Mouse (Mus musculus): ENCODE data around the gene Zcwpw1. TPM values are rescaled to one million over a fixed set of nuclear protein-coding genes. Genes with fewer than 3 reads are reported as not detected.

Gene Zcwpw1
- total RNA-seq, 1 experiment from 2014 or later, result 24.1 TPM

- ATAC-seq (replicated peaks; ENCODE audit: low read depth, poor library complexity, severe bottlenecking), result no peak
These were observed 34.3 kb upstream of the Zcwpw1 start for GRCm38 (mm10) chr5:137753111-137753832.

GRCm38 (mm10) chr5:137755425-137755824 is 32.2 kb upstream of the Zcwpw1 start:
- ATAC-seq (replicated peaks; ENCODE audit: low read depth, poor library complexity, severe bottlenecking), result no peak

- no peak for ATAC-seq (replicated peaks; ENCODE audit: low read depth, poor library complexity, severe bottlenecking)
These were observed 31.5 kb upstream of the Zcwpw1 start for GRCm38 (mm10) chr5:137756106-137756505.

GRCm38 (mm10) chr5:137756882-137757661 is 30.5 kb upstream of the Zcwpw1 start:
- peak; percentile 67 for ATAC-seq (replicated peaks; ENCODE audit: low read depth, poor library complexity, severe bottlenecking)

GRCm38 (mm10) chr5:137757887-137758286 is 29.7 kb upstream of the Zcwpw1 start:
- no peak for ATAC-seq (replicated peaks; ENCODE audit: low read depth, poor library complexity, severe bottlenecking)

- no peak for ATAC-seq (replicated peaks; ENCODE audit: low read depth, poor library complexity, severe bottlenecking)
These were observed 28.6 kb upstream of the Zcwpw1 start for GRCm38 (mm10) chr5:137758921-137759534.

GRCm38 (mm10) chr5:137759971-137760412 is 27.6 kb upstream of the Zcwpw1 start:
- peak; percentile 91 for ATAC-seq (replicated peaks; ENCODE audit: low read depth, poor library complexity, severe bottlenecking)

GRCm38 (mm10) chr5:137764609-137765340 is 22.8 kb upstream of the Zcwpw1 start:
- ATAC-seq (replicated peaks; ENCODE audit: low read depth, poor library complexity, severe bottlenecking), result no peak

GRCm38 (mm10) chr5:137766270-137766669 is 21.3 kb upstream of the Zcwpw1 start:
- 0 out of 2 replicates have a peak, but pooled peaks have one; percentile 43 for ATAC-seq (replicated peaks; ENCODE audit: low read depth, poor library complexity, severe bottlenecking)

- ATAC-seq (replicated peaks; ENCODE audit: low read depth, poor library complexity, severe bottlenecking), result no peak
These were observed 19.1 kb upstream of the Zcwpw1 start for GRCm38 (mm10) chr5:137768475-137768874.

GRCm38 (mm10) chr5:137770709-137771108 is 16.9 kb upstream of the Zcwpw1 start:
- peak; percentile 83 for ATAC-seq (replicated peaks; ENCODE audit: low read depth, poor library complexity, severe bottlenecking)

GRCm38 (mm10) chr5:137772755-137773154 is 14.8 kb upstream of the Zcwpw1 start:
- no peak for ATAC-seq (replicated peaks; ENCODE audit: low read depth, poor library complexity, severe bottlenecking)

- no peak for ATAC-seq (replicated peaks; ENCODE audit: low read depth, poor library complexity, severe bottlenecking)
These were observed 11.9 kb upstream of the Zcwpw1 start for GRCm38 (mm10) chr5:137775587-137776290.

GRCm38 (mm10) chr5:137776408-137776918 is 11.1 kb upstream of the Zcwpw1 start:
- peak; percentile 50 for ATAC-seq (replicated peaks; ENCODE audit: low read depth, poor library complexity, severe bottlenecking)

GRCm38 (mm10) chr5:137777267-137777845 is 10.2 kb upstream of the Zcwpw1 start:
- ATAC-seq (replicated peaks; ENCODE audit: low read depth, poor library complexity, severe bottlenecking), result no peak

- peak; percentile 88 for ATAC-seq (replicated peaks; ENCODE audit: low read depth, poor library complexity, severe bottlenecking)
These were observed 9.0 kb upstream of the Zcwpw1 start, which contains the start of gene Ppp1r35 for GRCm38 (mm10) chr5:137778635-137779034. Ppp1r35 (plus strand) TSS chr5:137778849.

- no peak; the same call in 1 of the 2 replicates for ATAC-seq (replicated peaks; ENCODE audit: low read depth, poor library complexity, severe bottlenecking)
These were observed 8.3 kb upstream of the Zcwpw1 start for GRCm38 (mm10) chr5:137779053-137779933.

- ATAC-seq (replicated peaks; ENCODE audit: low read depth, poor library complexity, severe bottlenecking), result no peak
These were observed 5.9 kb upstream of the Zcwpw1 start for GRCm38 (mm10) chr5:137781661-137782060.
